22 mouse cellular contexts compared by ENCODE assay signal in the genomic region with DNA sequence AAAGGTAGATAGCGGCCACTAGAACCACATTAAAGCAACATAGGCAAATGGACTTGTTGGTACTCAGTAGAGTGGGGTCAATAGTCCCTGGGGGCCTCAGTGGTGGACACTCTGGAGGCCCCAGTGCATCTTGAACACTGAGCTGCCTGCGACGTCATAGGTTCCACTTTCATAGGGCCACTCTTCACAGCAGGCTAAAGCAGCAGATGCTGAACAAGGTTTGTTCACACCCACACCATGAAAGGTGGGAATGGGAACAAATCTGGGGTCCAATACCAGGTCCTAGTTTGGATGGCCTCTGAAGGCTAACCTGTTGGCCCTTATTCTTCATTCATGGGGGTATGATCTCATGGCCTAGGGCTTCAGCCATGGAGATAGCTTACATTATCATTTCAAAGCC.
"Had no signal": no experiment of that assay in that cellular context is flagged by ENCODE, and none has a peak within 500 bp of the region (broad histone marks: within the 10 kb centered on the region; RNA-seq: fewer than 3 reads in every experiment).

No protein-coding gene starts in this region.

- H3K4me3 ChIP-seq: heart, embryonic 13.5 days; heart, embryonic 15.5 days; hindbrain, embryonic 13.5 days; hindbrain, embryonic 15.5 days; kidney, embryonic 15.5 days; limb, embryonic 13.5 days; limb, embryonic 15.5 days; liver, embryonic 12.5 days had no signal

- H3K27ac ChIP-seq: heart, embryonic 13.5 days; heart, embryonic 15.5 days; hindbrain, embryonic 13.5 days; hindbrain, embryonic 15.5 days; hindbrain, postnatal 0 days; kidney, embryonic 15.5 days; kidney, postnatal 0 days; limb, embryonic 13.5 days; limb, embryonic 15.5 days; liver, embryonic 12.5 days had no signal

- DNase-seq: forebrain, postnatal 0 days; gastrocnemius, postnatal 14 days; gastrocnemius, postnatal 36 days; heart, postnatal 36 days; kidney, adult 11 months; kidney, adult 2 months; kidney, adult 9 months; kidney, postnatal 14 days; kidney, postnatal 36 days; layer of hippocampus, postnatal 36 days; left cerebral cortex, postnatal 4 days had no signal

- ATAC-seq: forebrain, postnatal 0 days; hindbrain, postnatal 0 days; intestine, embryonic 16.5 days; liver, embryonic 12.5 days had no signal

- H3K4me1 ChIP-seq: heart, embryonic 15.5 days; hindbrain, embryonic 13.5 days; hindbrain, embryonic 15.5 days; kidney, embryonic 15.5 days; limb, embryonic 13.5 days; limb, embryonic 15.5 days; liver, embryonic 12.5 days had no signal
